Mouse (Mus musculus) MEL (cell line): ENCODE data around the gene Chd2.

Experiments
- CTCF ChIP-seq, 3 experiments: IDR thresholded peaks in 2 of 3; conservative IDR thresholded peaks in 1 of 3; 2 replicates each; pipeline ENCODE4 v1.5.1; 2011 to 2012; ENCODE audit warnings: low read length in 3 of 3, low read depth in 2 of 3, mild to moderate bottlenecking in 2 of 3, improper control_type of control experiment in 1 of 3, inconsistent platforms in 1 of 3, mixed read lengths in 1 of 3, moderate library complexity in 1 of 3; ENCODE audit not compliant: control insufficient read depth in 1 of 3, insufficient read depth in 1 of 3, poor library complexity in 1 of 3, severe bottlenecking in 1 of 3
- MAFK ChIP-seq: IDR thresholded peaks from 2 replicates; pipeline ENCODE4 v1.6.1; 2011; ENCODE audit warnings: low read depth, mild to moderate bottlenecking, low read length, improper control_type of control experiment, borderline replicate concordance
- MEF2A ChIP-seq: IDR thresholded peaks from 2 replicates; pipeline ENCODE4 v1.6.1; 2014; ENCODE audit warnings: low read depth, mild to moderate bottlenecking, inconsistent platforms, low read length, improper control_type of control experiment; ENCODE audit not compliant: poor library complexity, insufficient replicate concordance, severe bottlenecking; ENCODE audit errors: extremely low read depth
- POLR2A ChIP-seq, 2 experiments: IDR thresholded peaks; 2 replicates each; pipeline ENCODE4 v1.6.1; 2011 to 2012; ENCODE audit warnings: low read length in 2 of 2, mild to moderate bottlenecking in 2 of 2, control low read depth in 1 of 2, improper control_type of control experiment in 1 of 2, low read depth in 1 of 2, moderate library complexity in 1 of 2; ENCODE audit not compliant: control insufficient read depth in 1 of 2, insufficient read depth in 1 of 2, poor library complexity in 1 of 2
- UBTF ChIP-seq: IDR thresholded peaks from 2 replicates; pipeline ENCODE4 v1.6.1; 2012; ENCODE audit warnings: low read depth, mild to moderate bottlenecking, inconsistent platforms, low read length, improper control_type of control experiment, moderate library complexity, borderline replicate concordance; ENCODE audit not compliant: insufficient read depth

- no peak for TF ChIP-seq POLR2A (IDR thresholded peaks at IDR 0.05; ENCODE audit: control insufficient read depth in 1 of 2, insufficient read depth in 1 of 2, low read depth in 1 of 2, low read length in 2 of 2, poor library complexity in 1 of 2)
- TF ChIP-seq UBTF, result no peak
- no peak for TF ChIP-seq CTCF (IDR thresholded peaks at IDR 0.05 in 2 of 3, conservative IDR thresholded peaks at IDR 0.05 in 1 of 3; ENCODE audit: control insufficient read depth in 1 of 3, insufficient read depth in 1 of 3, low read depth in 2 of 3, low read length in 3 of 3, poor library complexity in 1 of 3, severe bottlenecking in 1 of 3)
- TF ChIP-seq MAFK, result no peak
- TF ChIP-seq MEF2A, result no peak
These were observed 22.5 kb upstream of the Chd2 start for GRCm38 (mm10) chr7:73564131-73564530.
